Mouse (Mus musculus) brain, embryonic 14.5 days (tissue): ENCODE measurements at regions not wholly inside any gene's neighbourhood (a gene's known extent, or its start where the extent isn't known, plus 50 kb on each side); places are given as distances from the start of the nearest gene placed in this dataset.

Experiments used
- CTCF ChIP-seq: fragments of 200-500 bp; IDR thresholded peaks from 2 replicates; pipeline ENCODE4 v1.5.1; 2012; ENCODE audit warnings: inconsistent platforms, mild to moderate bottlenecking, moderate library complexity, borderline replicate concordance; ENCODE audit not compliant: insufficient read depth, insufficient read length; ENCODE audit errors: extremely low read depth
- POLR2A ChIP-seq: fragments of 200-500 bp; IDR thresholded peaks from 2 replicates; pipeline ENCODE4 v1.6.1; 2012; ENCODE audit warnings: mild to moderate bottlenecking, inconsistent platforms, borderline replicate concordance; ENCODE audit not compliant: poor library complexity, insufficient read depth, insufficient read length, severe bottlenecking; ENCODE audit errors: extremely low read depth

GRCm38 (mm10) chrX:19148672-19149071 lies 332.4 kb downstream of the Tex13c3 start:
- TF ChIP-seq CTCF (no peak), POLR2A (no peak)
